Mouse (Mus musculus): ENCODE measurements around the gene Zfp507. TPM values are rescaled to one million over a fixed set of nuclear protein-coding genes. Genes with fewer than 3 reads are reported as not detected.
A peak's percentile ranks its signal among the peaks of the same experiment; 100 is the strongest.

Gene Zfp507
- total RNA-seq (2021), result 10 to 100 TPM; 39.2 to 39.5 TPM
- long read RNA-seq, experiment 1, partial matches to known transcripts, result 0 of 4 reads
- long read RNA-seq, experiment 1, other reads (novel, unspliced or antisense), result 1 of 4 reads
- long read RNA-seq, experiment 2, full-length matches to known transcripts, result 4 of 10 reads
- long read RNA-seq, experiment 2, partial matches to known transcripts, result 1 of 10 reads
- long read RNA-seq, experiment 2, other reads (novel, unspliced or antisense), result 5 of 10 reads

DNA sequence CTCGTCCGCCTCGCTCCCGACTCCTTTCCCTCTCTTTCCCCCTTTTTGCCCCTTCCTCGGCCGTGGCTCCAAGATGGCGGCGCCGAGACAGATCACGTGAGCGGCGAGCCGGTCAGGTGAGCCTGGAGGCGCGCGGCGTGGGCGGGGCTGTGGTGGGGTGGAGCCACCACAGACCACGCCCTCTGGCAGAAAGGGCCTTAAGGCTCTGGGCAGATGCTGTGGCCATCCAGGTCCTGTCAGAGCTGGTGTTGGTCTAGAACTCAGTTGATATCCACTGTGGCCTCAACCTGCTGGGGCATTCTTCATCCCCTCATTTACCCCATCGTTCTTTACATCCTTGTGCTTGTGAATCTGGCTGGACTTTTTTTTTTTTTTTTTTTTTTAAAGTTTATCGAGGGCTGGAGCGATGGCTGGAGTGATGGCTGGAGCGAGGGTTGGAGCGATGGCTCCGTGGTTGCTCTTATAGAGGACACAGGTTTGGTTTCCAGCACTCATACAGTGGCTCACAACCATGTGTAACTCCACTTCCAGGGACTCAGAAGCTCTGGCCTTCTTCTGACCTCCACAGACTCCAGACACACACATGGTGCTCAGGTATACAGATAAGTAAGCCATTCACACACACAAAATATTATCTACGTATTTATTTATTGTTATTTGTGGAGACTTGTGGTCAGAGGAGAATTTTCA, at the start of gene Zfp507:
Gene Zfp507 (minus strand): TSS at position 98 of the 690 bp plus-strand sequence.
- DNase-seq (ENCODE audit: low spot score in 2 of 2), result peak; percentile 81 to 89

DNA sequence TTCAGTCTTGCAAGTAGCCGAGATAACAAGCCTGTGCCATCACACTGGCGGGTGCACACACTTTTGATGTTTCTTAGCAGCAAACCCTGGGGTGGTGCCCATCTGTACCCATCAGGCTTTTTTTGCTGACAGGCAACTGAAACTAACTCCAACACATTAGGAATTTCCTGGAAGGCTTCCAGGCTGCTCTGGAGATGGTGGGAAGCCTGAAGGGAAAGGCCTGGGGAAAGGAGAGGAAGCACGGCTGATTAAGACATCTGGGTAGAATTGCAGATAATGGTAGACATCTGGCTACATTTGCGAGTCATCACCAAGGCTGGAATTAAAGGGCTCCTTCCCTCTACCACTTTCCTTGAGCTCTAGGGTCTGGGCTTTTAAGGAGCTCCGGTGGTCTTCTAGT, 47.6 kb upstream of the Zfp507 start:
- no peak for DNase-seq (ENCODE audit: low spot score in 2 of 2)

DNA sequence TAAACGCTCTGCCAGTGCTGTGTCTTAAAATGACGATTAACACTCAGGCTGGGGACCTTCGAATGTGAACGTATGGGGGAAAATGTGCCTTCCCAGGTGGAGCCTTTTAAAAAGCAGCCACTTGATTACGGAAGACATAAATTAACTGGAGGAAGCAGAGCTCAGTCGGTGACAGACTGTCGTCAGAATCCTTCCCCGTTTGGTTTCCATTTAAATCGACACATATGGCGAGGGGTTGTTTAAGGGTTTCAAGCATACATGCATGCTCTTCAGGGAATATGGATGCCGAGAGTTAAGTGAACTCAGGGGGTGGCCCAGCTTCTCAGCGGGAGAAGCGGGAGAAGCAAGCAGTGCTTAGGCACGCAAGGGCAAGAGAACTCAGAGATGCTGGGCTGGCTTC, 45.7 kb upstream of the Zfp507 start:
- DNase-seq (ENCODE audit: low spot score in 2 of 2), result no peak

DNA sequence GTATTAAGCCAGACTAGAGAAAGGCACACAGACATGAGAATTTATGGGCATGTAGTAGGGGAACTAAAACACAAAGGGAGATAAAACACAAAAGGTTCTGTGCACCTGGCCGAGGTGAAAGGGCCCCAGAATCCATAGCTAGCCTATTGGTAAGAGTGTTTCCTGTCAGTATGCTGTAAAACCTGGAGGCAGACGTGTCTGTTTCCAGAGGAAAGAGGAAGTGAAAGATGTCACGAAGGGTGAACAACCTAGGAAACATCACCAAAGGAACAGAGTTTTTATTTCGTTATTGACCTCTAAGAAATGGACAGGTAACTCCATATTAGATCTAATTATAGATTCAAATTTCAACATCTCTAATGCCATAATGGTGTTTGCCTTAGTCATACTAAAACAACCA, 37.7 kb upstream of the Zfp507 start:
- no peak for DNase-seq (ENCODE audit: low spot score in 2 of 2)

DNA sequence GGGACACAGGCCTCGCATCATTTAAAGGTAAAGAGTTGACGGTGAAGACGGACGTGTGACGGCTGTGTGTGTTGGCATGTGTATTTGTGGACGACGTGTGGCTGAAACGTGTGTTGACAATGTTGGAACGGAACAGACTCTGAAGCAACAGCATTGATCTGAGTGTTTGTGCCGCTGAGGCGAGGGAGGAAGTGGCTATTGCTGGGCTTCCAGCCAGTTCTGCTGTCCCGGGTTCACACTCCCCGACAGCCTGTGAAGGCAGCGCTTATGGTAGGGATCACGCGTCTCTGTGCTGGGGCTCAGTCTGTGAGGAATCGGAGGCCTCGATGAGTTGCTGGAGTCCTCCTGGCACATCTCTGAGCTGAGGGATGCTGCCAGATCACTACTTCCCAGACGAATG, 34.0 kb upstream of the Zfp507 start:
- DNase-seq (ENCODE audit: low spot score in 2 of 2), result no peak

DNA sequence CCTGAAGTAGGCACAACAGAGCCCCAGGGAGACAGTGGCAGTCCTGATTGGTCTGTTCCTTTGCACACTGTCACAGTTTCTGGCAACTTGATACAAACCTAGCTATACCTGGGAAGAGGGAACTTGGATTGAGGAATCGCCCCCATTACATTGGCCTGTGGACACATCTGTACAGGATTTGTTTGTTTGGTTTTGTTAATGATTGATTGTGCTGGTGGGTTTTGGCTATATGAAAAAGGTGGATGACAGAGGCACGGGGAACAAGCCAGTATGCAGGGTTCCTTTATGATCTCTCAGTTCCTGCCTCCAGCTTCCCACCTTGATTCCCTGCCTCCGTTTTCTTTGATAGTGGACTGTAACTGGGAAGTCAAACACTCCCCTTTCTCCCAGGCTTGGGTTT, 33.6 kb upstream of the Zfp507 start:
- DNase-seq (ENCODE audit: low spot score in 2 of 2), result no peak

DNA sequence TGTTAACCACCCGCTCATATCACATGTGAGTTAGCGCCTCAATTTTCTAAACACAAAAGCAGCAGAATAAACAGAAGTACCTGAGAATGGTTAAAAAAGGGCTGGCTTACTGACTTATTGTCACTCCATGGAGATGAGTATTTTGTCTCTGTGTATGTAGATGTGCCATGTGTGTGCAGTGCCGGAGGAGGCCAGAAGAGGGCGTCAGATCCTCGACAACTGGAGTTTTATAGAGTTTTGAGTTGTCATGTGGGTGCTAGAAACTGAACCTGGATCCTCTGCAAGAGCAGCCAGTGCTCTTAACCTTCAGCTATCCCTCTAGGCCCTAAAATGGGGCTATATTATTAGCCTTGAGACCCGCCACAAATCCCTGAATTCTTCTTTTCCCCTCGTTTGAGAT, 27.3 kb upstream of the Zfp507 start:
- DNase-seq (ENCODE audit: low spot score in 2 of 2), result no peak

DNA sequence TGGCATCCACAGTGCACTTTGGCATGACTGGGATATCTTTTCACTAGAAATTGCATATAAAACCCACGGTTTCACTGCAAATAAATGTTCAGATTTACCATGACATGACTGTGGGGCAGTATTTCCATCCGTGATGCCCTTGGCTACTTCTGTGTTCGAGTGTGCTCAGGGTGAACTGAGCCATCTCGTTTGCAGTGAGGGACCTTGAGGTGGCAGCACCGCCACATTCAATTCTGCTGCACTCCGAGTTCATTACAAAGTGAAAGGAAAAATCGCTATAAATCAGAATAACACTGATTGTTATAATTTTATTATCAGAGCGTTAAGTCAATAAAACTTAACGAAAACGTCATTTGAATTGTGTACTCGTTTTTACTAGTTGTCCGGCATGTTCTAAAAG, 21.1 kb upstream of the Zfp507 start:
- DNase-seq (ENCODE audit: low spot score in 2 of 2), result no peak

DNA sequence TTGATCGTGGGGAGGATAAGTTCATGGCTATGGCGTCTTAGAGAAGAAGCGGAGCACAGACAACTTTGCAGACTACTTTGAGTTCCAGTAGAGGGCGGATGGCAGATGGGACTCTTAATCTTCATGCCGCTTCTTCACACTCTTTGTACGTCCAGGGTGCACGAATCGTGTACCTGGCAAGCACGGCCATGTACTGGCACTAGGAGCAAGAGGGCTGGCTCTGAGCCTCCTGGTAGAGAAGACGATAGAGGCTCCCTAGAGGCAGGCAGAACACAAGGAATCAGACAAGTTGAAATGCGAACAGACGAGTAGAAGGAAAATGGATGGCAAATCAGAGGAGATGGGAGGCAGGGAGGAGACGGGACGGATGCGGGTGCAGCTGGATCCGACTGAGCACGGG, 19.5 kb upstream of the Zfp507 start:
- DNase-seq (ENCODE audit: low spot score in 2 of 2), result no peak

DNA sequence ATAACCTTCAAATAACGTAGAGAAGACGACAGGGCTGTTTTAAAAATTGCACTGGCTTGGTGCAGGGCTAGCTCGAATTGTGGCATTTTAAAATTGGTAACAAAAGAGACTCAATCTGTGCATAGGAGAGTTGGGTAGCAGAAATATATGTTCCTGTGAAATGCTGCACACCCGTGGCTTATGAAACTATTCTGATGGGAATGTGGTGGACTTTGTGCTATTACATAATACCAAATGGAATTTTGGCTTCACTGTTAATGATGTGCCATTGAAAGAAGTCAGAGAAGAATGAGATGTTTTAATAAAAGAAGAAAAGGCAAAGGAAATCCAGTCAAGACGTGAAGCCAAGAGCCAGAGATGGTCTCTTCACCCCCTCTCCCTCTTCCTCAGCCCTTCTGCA, 18.6 kb upstream of the Zfp507 start:
- DNase-seq (ENCODE audit: low spot score in 2 of 2), result no peak

DNA sequence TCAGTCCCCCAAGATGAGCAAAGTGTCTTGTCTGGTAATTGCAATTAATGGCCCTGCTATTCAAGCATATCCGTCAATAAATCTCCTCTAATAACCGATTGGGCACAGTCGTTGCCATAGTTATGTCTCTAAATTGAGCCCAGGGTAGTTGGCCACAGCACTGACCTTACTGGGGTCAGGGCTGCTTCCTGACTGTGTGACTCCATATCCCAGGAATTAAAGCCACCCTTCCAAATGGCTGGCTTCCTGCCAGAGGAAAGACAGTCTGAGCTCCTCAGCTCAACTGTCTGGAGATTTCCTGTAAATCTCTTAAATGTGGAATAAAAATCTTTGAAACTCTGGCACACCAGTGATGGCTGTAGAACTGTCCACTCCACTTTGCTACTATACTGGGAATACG, 16.7 kb upstream of the Zfp507 start:
- no peak for DNase-seq (ENCODE audit: low spot score in 2 of 2)

DNA sequence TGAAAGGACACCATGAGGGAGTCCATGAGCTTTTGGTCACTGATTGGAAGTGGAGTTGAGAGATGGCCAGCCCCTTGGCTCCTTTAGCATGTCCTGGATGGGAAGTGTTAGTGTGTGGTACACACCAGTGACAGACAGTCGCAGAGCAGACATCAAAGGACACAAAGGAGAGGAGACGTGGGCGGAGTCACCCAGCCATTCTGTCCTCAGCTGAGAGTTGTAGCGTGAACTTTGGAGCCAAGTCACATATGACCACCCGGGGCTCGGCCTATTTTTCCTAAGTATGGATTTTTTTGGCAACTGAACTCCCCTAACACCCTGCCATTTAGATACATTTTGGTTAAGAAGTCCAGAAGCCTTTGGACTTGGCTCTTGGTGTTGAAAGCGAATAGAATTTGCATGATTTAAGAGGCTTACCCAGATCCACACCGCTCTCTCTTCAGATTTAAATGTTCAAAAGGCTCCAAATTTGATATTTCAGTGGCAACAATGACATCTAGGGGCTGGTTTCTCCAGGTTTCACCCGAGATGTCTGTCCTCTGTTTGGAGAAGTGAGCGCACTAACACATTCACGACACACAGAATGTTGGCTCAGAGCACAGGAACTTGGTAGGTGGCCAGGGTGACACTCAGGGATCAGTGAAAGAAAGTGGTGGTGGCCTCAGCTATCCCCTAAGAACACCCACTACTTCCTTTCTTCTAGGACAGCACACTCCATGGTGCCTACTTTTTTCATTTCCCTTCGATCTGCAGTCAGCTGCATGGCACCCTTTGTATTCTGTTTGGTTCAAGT, 12.2 kb upstream of the Zfp507 start:
- no peak for DNase-seq (ENCODE audit: low spot score in 2 of 2)

DNA sequence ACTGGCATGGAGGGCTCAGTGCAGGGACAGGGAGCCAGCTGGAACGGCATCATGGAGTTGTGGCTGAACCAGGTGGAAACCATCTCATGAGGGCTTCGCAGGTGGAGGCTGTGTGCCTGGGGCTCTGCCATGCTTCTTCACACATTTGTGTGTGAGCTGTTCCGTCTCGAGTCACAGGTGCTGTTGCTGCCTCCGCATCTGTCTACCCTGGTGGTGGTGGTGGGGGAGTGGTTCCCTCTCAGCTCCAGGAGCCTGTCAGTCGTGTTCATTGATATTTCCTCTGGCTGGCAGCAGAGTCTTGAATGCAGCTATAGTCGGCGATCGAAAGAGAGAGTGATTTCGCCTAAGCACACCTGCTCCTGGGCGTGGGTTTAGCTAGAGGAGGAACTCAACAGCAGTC, 10.5 kb upstream of the Zfp507 start:
- DNase-seq (ENCODE audit: low spot score in 2 of 2), result no peak

DNA sequence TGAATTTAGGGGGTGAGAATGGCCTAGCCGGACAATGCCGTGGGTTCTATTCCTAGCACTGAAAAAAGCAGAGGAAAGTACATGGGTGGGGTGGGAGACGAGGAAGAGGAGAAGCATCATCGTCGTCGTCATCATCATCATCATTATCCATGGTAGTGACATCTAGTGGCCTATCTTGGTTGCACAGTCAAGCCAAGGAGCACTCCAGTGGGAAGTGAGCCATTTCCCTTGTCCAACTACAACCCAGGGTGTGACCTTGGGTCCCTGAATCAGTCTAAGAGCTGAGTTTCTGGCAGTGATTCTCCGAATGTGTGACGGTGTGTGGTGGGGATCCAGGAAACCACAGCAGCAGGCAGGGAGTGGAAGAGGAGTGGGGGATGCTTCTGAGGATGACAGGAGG, 7.9 kb upstream of the Zfp507 start:
- DNase-seq (ENCODE audit: low spot score in 2 of 2), result no peak

DNA sequence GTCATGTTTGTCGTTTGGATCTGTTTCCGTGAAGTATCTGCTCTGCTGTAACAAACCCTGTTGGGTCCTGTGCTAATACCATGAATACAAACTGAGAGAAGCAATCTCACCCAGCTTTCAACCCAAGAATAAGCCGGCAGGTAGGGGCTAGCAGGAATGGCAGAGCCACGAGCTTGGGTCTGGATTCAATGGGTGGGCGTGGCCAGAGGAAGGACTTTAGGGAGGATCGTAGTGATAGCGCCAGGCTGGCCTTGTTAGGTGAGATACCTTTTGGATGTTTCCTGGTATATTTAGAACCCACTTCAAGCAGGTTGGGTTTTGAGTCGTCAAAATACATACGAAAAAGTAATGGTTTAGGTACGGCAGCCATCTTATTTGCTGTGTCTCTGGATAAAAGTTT, 1.4 kb upstream of the Zfp507 start:
- no peak for DNase-seq (ENCODE audit: low spot score in 2 of 2)

DNA sequence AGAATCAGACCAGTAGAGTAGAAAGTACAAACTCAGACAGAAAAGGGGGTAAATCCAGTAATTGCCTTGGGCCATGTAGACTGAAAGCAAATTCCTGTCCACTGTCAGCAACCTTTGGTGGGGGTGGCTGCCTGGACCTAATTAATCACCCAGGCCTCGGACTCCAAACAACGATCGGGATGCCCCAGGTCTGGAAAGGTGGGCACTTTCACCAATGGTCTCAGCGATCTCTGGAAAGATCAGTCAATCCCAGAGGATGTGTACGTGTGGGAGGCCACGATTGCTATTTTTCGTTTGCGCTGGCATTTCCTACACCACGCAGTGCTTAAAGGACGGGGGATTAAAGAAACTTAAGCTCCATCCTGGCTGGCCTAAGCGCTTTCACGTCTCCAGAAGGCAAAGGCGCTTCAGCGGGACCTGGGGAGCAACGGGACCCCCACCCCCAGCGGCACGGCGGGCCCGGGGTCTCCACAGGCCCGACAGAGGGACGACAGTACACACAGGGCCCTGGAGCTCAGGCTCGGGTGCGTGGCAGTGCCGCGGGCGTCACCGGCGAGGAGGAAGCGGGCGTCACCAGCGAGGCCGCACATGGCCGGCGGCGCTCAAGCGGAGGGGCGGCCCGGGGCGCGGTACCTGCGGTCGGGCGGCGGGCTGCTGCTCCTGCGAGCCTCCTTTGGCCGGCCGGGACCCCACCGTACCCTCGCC, 450 bp downstream of the Zfp507 start:
- DNase-seq (ENCODE audit: low spot score in 2 of 2), result no peak

DNA sequence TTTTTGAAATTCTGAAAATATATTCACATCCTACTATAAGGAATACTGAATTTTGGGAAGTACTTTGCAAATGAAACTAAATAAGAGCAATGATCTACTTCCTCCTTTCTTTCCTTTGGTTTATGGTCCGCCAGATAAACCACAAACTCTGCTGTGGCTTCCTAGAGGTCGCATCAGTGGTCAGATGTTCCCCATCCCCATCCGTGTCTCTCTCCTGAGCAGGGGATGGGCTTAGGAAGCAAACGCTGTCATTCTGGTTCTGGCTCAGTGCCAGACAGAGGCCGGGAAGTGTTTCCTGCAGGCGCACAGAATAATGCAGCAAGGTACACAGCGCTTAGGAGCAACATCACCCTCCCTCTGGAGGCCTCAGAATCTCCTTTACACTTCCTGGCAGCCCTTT, 6.7 kb downstream of the Zfp507 start:
- no peak for DNase-seq (ENCODE audit: low spot score in 2 of 2)

DNA sequence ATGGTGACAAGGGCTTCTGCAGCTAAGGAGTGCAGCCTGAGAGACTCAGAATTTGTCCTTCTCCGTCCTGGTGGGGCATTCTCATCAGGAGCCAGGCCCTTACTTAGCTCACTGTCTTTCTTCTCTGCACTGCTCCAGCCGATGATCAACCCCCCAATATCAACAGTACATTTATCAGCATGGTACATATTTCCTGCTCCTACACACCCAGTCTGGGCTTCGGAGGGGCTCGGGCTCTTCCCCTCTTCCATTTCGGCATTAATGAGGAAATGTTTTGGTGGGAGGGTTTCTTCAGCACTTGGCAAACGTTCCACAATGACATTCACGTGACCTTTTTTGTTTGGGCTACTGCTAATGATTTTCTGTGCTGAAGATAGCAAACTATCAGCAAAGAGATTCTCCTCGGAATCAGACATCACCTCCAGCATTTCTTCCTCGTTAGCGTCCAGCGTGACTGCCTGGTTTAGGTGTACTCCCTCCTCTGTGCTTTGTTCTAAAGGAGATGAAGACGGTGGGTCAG, 8.6 kb downstream of the Zfp507 start:
- no peak for DNase-seq (ENCODE audit: low spot score in 2 of 2)

DNA sequence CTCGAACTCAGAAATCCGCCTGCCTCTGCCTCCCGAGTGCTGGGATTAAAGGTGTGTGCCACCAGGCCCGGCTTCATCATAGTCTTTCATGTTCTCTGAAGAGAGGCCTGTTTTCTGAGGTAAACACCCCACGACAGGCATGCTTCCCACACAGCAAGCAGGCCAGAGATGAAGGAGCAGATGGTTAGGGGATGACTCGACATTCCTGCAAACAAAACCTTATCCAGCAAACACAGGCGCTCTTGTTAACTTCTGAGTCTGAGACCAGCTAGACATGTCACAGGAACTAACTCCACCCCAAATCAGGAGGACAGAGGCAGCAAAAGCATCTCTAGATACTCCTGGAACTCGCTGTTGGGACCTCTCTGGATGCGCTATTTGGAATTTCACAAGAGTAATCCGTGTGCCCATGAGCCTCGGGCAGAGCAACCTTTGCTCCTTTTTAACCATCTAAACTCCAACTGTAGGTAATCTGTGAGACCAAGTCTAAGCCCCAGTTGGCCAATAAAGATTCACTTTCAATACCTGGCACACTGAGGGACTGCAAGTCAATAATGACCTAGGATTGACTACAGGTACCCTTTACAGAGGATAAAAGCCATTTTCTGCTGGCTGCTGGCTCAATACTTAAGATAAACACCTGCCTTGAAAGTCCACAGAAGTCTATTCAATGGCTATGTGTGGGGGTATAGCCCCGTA, 10.5 kb downstream of the Zfp507 start:
- DNase-seq (ENCODE audit: low spot score in 2 of 2), result no peak

DNA sequence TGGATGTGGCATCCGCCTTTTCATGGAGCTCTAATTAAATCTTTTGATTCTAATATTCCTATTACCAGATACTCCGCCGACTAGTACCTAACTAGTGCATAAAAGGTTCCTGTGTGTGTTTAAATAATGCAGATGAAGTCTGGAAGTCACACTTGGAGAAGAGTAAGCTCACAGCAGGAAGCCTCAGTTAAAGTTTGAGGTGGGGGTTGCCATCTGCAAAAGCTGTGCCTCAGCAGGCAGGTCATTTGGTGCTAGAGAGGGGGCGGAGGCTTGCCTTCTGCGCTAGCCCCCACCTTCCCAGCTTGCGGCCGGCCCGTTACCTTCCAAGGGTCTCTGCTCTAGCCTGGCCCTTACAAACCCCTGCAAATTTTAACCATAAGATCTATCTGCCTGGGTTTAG, 11.9 kb downstream of the Zfp507 start:
- no peak for DNase-seq (ENCODE audit: low spot score in 2 of 2)

DNA sequence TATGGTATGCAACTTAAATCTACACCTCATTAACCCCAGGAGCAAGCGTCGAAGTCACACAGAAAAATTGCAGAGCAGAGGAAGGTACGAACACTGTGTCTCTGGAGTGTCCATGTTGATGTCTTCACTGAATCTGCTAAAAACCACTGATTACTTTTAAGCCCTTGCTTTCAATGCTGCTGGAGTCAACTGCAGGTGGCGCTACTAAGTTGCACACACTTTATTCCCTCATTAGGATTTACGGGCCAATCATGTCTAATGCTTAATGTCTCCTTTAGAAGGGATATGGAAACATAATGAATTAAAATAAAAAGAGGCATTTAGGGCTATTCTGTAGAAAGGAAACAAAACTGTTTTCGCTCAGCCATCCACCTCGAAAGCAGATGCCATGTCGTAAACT, 12.6 kb downstream of the Zfp507 start:
- no peak for DNase-seq (ENCODE audit: low spot score in 2 of 2)

Measured in adrenal gland, postnatal 4 days (tissue).